Mouse (Mus musculus): ENCODE data around the gene Flot1.

Flot1 gene

DNA sequence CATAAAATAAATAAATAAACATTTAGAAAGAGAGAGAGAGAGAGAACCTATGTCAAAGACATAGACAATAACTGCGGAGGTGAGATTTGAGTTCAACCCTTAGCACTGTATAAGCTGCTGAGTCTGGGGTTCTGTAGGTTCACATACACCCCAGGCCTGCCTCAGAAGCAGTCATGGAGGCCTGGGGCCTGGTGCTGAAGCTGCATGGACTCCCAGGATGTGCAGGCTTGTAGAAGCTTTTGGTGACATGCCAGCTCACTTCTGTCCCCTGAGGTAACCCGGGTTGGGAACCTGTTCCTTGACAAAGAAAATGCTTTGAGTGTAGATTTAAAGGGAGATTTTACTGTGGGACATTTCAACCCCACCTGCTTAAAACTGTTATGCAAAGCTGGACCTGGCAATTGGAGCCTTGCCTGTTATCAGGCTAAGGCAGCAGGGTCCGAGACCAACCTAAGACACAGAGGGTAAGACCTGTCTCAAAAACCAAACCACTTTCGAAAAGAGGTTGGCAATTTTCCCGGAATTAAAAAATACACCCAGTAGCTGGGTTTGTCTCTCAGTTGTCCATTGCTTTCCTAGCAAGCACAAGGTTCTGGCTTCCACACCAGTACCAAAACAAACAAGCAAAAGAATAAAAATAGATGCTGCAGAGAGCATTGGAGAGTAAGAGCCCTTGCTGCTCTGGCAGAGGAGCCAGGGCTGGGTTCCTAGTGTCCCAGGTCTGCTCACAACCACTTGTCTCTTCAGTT lies 12.0 kb upstream of the Flot1 start:
- no peak for DNase-seq (ENCODE audit: low spot score)

GRCm38 (mm10) chr17:35812307-35812706 lies 10.7 kb upstream of the Flot1 start:
- no peak for DNase-seq (ENCODE audit: low spot score)

GRCm38 (mm10) chr17:35812736-35813135 lies 10.3 kb upstream of the Flot1 start:
- DNase-seq (ENCODE audit: low spot score): no peak

- no peak for DNase-seq (ENCODE audit: low spot score)
These were observed 9.8 kb upstream of the Flot1 start for GRCm38 (mm10) chr17:35813245-35813647.

- DNase-seq (ENCODE audit: low spot score): no peak
These were observed 9.4 kb upstream of the Flot1 start for GRCm38 (mm10) chr17:35813653-35814052.

- no peak for DNase-seq (ENCODE audit: low spot score)
These were observed 8.4 kb upstream of the Flot1 start for GRCm38 (mm10) chr17:35814678-35815077.

GRCm38 (mm10) chr17:35815836-35816235 lies 7.2 kb upstream of the Flot1 start:
- no peak for DNase-seq (ENCODE audit: low spot score)

- DNase-seq (ENCODE audit: low spot score): no peak
These were observed 6.3 kb upstream of the Flot1 start for GRCm38 (mm10) chr17:35816686-35817085.

DNA sequence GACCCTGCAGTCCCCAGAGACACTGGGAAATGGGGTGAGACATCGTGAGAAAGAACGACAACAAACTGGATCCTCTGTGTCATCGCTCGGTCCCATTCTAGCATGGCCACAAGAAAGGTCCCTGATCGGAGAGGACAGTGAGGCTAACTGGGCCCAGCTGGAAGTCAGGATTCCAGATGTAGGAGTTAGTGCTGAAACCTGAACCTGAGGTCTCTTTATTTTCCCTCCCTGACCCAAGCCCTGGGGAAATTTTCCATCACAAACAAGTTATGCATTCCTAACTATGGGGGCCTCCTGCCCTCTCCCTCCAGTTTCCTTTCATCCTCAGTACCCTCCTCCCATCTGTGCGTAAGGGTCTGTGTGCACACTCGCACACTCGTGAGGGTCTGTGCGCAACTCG lies 5.8 kb upstream of the Flot1 start:
- DNase-seq (ENCODE audit: low spot score): no peak

DNA sequence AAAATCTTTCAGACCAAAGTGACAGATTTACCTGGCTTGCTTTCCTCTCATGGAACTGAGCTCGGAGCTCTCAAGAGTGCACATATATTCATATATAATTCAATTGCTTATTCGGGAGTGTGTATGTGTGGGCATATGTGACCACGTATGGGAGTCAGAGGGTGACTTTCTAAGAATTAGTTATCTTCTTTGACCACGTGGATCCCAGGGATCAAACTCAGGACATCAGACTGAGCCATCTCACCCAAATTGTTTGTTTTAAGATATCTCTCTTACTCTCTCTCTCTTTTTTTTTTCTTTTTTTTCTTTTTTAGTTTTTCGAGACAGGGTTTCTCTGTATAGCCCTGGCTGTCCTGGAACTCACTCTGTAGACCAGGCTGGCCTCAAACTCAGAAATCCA lies 2.9 kb upstream of the Flot1 start:
- DNase-seq (ENCODE audit: low spot score): no peak

GRCm38 (mm10) chr17:35821439-35822430 lies 1.3 kb upstream of the Flot1 start, which contains the start of gene Ier3:
Ier3 (plus strand) TSS chr17:35821684.
- DNase-seq (ENCODE audit: low spot score): no peak

- DNase-seq (ENCODE audit: low spot score): no peak
These were observed 466 bp upstream of the Flot1 start for GRCm38 (mm10) chr17:35822564-35822963.

DNA sequence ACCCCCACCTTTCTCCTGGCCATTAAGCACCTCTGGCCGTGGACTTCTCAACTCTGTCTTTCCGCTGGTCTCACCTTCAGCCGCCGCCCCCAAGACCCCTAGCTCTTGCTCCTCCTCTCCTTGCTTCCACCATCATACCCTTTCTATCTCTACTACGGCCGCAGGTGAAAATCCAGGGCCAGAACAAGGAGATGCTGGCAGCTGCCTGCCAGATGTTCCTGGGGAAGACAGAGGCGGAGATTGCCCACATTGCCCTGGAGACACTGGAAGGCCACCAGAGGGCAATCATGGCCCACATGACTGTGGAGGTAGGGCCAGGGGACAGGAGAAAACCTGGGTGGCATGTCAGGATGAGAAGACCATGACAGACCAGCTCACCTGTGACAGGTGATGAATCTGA lies 1.4 kb downstream of the Flot1 start:
- DNase-seq (ENCODE audit: low spot score): no peak

- DNase-seq (ENCODE audit: low spot score): no peak
These were observed 2.2 kb downstream of the Flot1 start for GRCm38 (mm10) chr17:35825109-35825850.

- DNase-seq (ENCODE audit: low spot score): peak; percentile 79
These were observed 6.7 kb downstream of the Flot1 start for GRCm38 (mm10) chr17:35829737-35830136.

GRCm38 (mm10) chr17:35832400-35833238 lies 9.6 kb downstream of the Flot1 start:
- no peak for DNase-seq (ENCODE audit: low spot score)

DNA sequence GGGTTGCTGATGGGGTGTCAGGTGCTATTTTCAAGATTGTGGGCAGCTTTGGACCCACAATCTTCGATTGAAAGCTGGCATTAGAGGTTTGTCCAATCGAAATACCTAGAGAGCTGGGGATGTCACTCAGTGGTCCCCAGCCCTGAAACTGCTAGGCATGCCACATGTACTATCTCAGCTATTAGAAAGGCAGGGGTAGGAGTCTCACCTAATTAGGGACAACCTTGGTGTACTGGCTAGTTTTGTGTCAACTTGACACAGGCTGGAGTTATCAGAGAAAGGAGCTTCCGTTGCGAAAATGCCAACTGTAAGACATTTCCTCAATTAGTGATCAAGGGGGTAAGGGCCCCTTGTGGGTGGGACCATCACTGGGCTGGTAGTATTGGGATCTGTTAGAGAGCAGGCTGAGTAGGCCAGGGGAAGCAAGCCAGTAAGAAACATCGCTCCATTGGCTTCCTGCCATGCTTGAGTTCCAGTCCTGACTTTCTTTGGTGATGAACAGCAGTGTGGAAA lies 10.3 kb downstream of the Flot1 start:
- DNase-seq (ENCODE audit: low spot score): no peak

DNA sequence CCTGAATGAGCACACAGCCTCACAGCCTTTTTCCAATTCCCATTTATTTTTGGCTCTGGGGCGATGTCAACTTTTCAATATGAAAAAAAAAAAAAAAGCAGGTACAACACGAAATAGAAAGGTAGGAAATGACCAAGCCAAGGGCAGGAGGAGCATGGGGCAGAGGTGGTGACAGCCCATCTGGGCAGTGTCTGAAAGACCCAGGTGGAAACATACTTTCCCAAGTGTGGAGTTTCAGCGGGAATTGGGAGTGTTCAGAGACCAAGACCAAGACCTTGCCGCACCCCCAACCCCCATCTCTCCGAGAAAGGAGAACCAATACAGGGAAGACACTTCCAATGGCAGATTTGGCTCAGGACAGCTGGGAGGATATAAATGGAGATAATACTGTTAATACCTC lies 10.9 kb downstream of the Flot1 start:
- no peak for DNase-seq (ENCODE audit: low spot score)

GRCm38 (mm10) chr17:35834696-35835422 lies 11.8 kb downstream of the Flot1 start:
- DNase-seq (ENCODE audit: low spot score): no peak

DNA sequence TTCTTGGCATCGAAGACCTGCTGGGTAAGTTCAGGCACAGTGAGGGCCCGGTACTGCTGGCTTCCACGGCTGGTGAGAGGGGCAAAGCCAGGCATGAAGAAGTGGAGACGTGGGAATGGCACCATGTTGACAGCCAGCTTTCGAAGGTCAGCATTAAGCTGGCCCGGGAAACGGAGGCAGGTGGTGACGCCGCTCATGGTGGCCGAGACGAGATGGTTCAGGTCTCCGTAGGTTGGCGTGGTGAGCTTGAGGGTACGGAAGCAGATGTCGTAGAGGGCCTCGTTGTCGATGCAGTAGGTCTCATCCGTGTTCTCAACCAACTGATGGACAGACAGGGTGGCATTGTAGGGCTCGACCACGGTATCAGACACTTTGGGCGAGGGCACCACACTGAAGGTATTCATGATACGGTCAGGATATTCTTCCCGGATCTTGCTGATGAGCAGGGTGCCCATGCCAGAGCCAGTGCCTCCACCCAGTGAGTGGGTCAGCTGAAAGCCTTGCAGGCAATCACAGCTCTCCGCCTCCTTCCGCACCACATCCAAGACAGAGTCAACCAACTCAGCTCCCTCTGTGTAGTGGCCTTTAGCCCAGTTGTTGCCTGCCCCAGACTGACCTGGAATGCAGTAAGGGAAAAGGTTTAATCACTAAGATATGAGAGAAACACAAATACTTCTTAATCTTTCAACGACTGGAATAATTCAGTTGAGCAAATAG lies 12.6 kb downstream of the Flot1 start:
- no peak for DNase-seq (ENCODE audit: low spot score)

Data from spleen, adult 12 weeks (tissue).